27 mouse cellular contexts compared by ENCODE assay signal in genomic region chr6:49555069-49555468, GRCm38 (mm10).
DNase-seq lines count a peak whose midpoint lies in the region; ATAC-seq lines count a peak whose summit lies in the region.
"Had no signal": no experiment of that assay in that cellular context is flagged by ENCODE, and none has a peak within 500 bp of the region (broad histone marks: within the 10 kb centered on the region; RNA-seq: fewer than 3 reads in every experiment).

No protein-coding gene starts in this region.

- no peaks in the 10 kb centered on the region for H3K9me3 ChIP-seq in embryonic facial prominence, embryonic 14.5 days (ENCODE audit: control insufficient read depth, low read length)
- H3K9me3 ChIP-seq in embryonic facial prominence, embryonic 10.5 days, result no peaks in the 10 kb centered on the region
- H3K9me3 ChIP-seq in neural tube, embryonic 13.5 days, result no peaks in the 10 kb centered on the region
- H3K9me3 ChIP-seq in embryonic facial prominence, embryonic 15.5 days (replicated peaks), result no peaks in the 10 kb centered on the region
- H3K9me3 ChIP-seq in neural tube, embryonic 15.5 days (replicated peaks), result no peaks in the 10 kb centered on the region
- no peaks in the 10 kb centered on the region for H3K9me3 ChIP-seq in hindbrain, embryonic 13.5 days
- H3K9me3 ChIP-seq: embryonic facial prominence, embryonic 13.5 days; forebrain, embryonic 10.5 days; forebrain, embryonic 12.5 days; G1E had no signal

- H3K4me2 ChIP-seq in embryonic facial prominence, embryonic 14.5 days (ENCODE audit: low read depth, low read length), result no peak overlapping the region
- 0 out of 2 replicates have a peak overlapping the region, but pooled peaks have one; percentile 14 for H3K4me2 ChIP-seq in neural tube, embryonic 13.5 days
- no peak overlapping the region for H3K4me2 ChIP-seq in embryonic facial prominence, embryonic 15.5 days (replicated peaks)
- H3K4me2 ChIP-seq in neural tube, embryonic 15.5 days, result peak overlapping the region; percentile 26
- no peak overlapping the region for H3K4me2 ChIP-seq in hindbrain, embryonic 13.5 days
- H3K4me2 ChIP-seq: embryonic facial prominence, embryonic 13.5 days; forebrain, embryonic 12.5 days had no signal

- H3K4me3 ChIP-seq in embryonic facial prominence, embryonic 14.5 days (ENCODE audit: low read depth, low read length), result no peak overlapping the region
- H3K4me3 ChIP-seq in embryonic facial prominence, embryonic 10.5 days, result no peak overlapping the region
- H3K4me3 ChIP-seq in neural tube, embryonic 13.5 days, result no peak overlapping the region
- H3K4me3 ChIP-seq in embryonic facial prominence, embryonic 15.5 days (replicated peaks), result no peak overlapping the region
- no peak overlapping the region for H3K4me3 ChIP-seq in neural tube, embryonic 15.5 days (replicated peaks)
- H3K4me3 ChIP-seq in hindbrain, embryonic 13.5 days, result no peak overlapping the region
- H3K4me3 ChIP-seq: embryonic facial prominence, embryonic 13.5 days; erythroblast, embryonic 14.5 days; forebrain, embryonic 10.5 days; forebrain, embryonic 12.5 days had no signal

- H3K4me1 ChIP-seq in embryonic facial prominence, embryonic 14.5 days (ENCODE audit: control insufficient read depth, insufficient read depth, low read length), result no peaks in the 10 kb centered on the region
- H3K4me1 ChIP-seq in embryonic facial prominence, embryonic 10.5 days, result no peaks in the 10 kb centered on the region
- 0 out of 2 replicates have a peak, but pooled peaks cover 3% of the 10 kb centered on the region for H3K4me1 ChIP-seq in neural tube, embryonic 13.5 days (replicated peaks)
- H3K4me1 ChIP-seq in embryonic facial prominence, embryonic 15.5 days, result no peaks in the 10 kb centered on the region
- H3K4me1 ChIP-seq in neural tube, embryonic 15.5 days, result 0 out of 2 replicates have a peak, but pooled peaks cover 3% of the 10 kb centered on the region
- no peaks in the 10 kb centered on the region for H3K4me1 ChIP-seq in hindbrain, embryonic 13.5 days (replicated peaks)
- H3K4me1 ChIP-seq: embryonic facial prominence, embryonic 13.5 days; forebrain, embryonic 10.5 days; forebrain, embryonic 12.5 days had no signal

- no peak overlapping the region for H3K9ac ChIP-seq in embryonic facial prominence, embryonic 14.5 days (ENCODE audit: low read depth, low read length)
- no peak overlapping the region for H3K9ac ChIP-seq in neural tube, embryonic 13.5 days
- H3K9ac ChIP-seq in embryonic facial prominence, embryonic 15.5 days, result no peak overlapping the region
- H3K9ac ChIP-seq in neural tube, embryonic 15.5 days (replicated peaks), result no peak overlapping the region
- H3K9ac ChIP-seq in hindbrain, embryonic 13.5 days, result no peak overlapping the region
- H3K9ac ChIP-seq: embryonic facial prominence, embryonic 13.5 days; forebrain, embryonic 12.5 days; forebrain, postnatal 0 days had no signal

- ATAC-seq in embryonic facial prominence, embryonic 14.5 days (ENCODE audit: low read depth), result peak; percentile 57; the same call in 1 of the 2 replicates
- ATAC-seq in neural tube, embryonic 13.5 days (ENCODE audit: low read depth), result 0 out of 2 replicates have a peak, but pooled peaks have one; percentile 43
- peak; percentile 39; the same call in 1 of the 2 replicates for ATAC-seq in embryonic facial prominence, embryonic 15.5 days (ENCODE audit: insufficient number of reproducible peaks, low FRiP score, low TSS enrichment, low read depth)
- no peak for ATAC-seq in neural tube, embryonic 15.5 days (ENCODE audit: low FRiP score)
- ATAC-seq in hindbrain, embryonic 13.5 days (ENCODE audit: low FRiP score), result no peak
- ATAC-seq: activated CD4-positive, CD25-positive, alpha-beta regulatory T cell, adult 4 months; CD4-positive, CD25-positive, alpha-beta regulatory T cell, adult 4 months; forebrain, embryonic 14.5 days; forebrain, postnatal 0 days; Patski had no signal

- DNase-seq in embryonic facial prominence, embryonic 14.5 days (ENCODE audit: low spot score), result peak; percentile 14
- no peak for DNase-seq in embryonic facial prominence, embryonic 10.5 days (ENCODE audit: low spot score)
- no peak for DNase-seq in neural tube, embryonic 10.5 days (ENCODE audit: extremely low spot score, low spot score)
- DNase-seq: adrenal gland, adult 8-10 months; adrenal gland, postnatal 14 days; adrenal gland, postnatal 36 days; B cell, adult 2 months; cerebellum, adult 11-12 months; cerebellum, adult 2 months; cerebellum, adult 9-10 months; cerebellum, postnatal 10 days; cerebellum, postnatal 25 days; forebrain, postnatal 0 days had no signal

- 54% methylated on average over 10 of the region's 10 CpGs for WGBS in embryonic facial prominence, embryonic 14.5 days
- WGBS in embryonic facial prominence, embryonic 10.5 days, result 83% methylated on average over 10 of the region's 10 CpGs
- WGBS in neural tube, embryonic 13.5 days, result 57% methylated on average over 10 of the region's 10 CpGs
- 51% methylated on average over 10 of the region's 10 CpGs for WGBS in embryonic facial prominence, embryonic 15.5 days
- WGBS in neural tube, embryonic 15.5 days, result 42% methylated on average over 10 of the region's 10 CpGs
- 61% methylated on average over 10 of the region's 10 CpGs for WGBS in hindbrain, embryonic 13.5 days

- no peaks in the 10 kb centered on the region for H3K27me3 ChIP-seq in embryonic facial prominence, embryonic 14.5 days (replicated peaks; ENCODE audit: control insufficient read depth, insufficient read depth, low read length)
- H3K27me3 ChIP-seq in embryonic facial prominence, embryonic 10.5 days (replicated peaks; ENCODE audit: low read depth, poor library complexity, severe bottlenecking), result no peaks in the 10 kb centered on the region
- no peaks in the 10 kb centered on the region for H3K27me3 ChIP-seq in neural tube, embryonic 13.5 days
- H3K27me3 ChIP-seq in embryonic facial prominence, embryonic 15.5 days, result no peaks in the 10 kb centered on the region
- H3K27me3 ChIP-seq in neural tube, embryonic 15.5 days (replicated peaks), result no peaks in the 10 kb centered on the region
- H3K27me3 ChIP-seq in hindbrain, embryonic 13.5 days, result no peaks in the 10 kb centered on the region
- H3K27me3 ChIP-seq: CH12.LX; embryonic facial prominence, embryonic 13.5 days; forebrain, embryonic 12.5 days; Patski had no signal

- H3K27ac ChIP-seq in embryonic facial prominence, embryonic 14.5 days (replicated peaks; ENCODE audit: low read depth, low read length), result no peak overlapping the region
- H3K27ac ChIP-seq in embryonic facial prominence, embryonic 10.5 days (replicated peaks), result no peak overlapping the region
- H3K27ac ChIP-seq in neural tube, embryonic 13.5 days (replicated peaks), result no peak overlapping the region
- no peak overlapping the region for H3K27ac ChIP-seq in embryonic facial prominence, embryonic 15.5 days (replicated peaks)
- no peak overlapping the region for H3K27ac ChIP-seq in neural tube, embryonic 15.5 days (replicated peaks)
- H3K27ac ChIP-seq in hindbrain, embryonic 13.5 days, result no peak overlapping the region
- H3K27ac ChIP-seq: embryonic facial prominence, embryonic 13.5 days; forebrain, embryonic 10.5 days; forebrain, embryonic 12.5 days had no signal

- no peaks in the 10 kb centered on the region for H3K36me3 ChIP-seq in embryonic facial prominence, embryonic 14.5 days (ENCODE audit: control insufficient read depth, insufficient read depth, low read length)
- no peaks in the 10 kb centered on the region for H3K36me3 ChIP-seq in embryonic facial prominence, embryonic 10.5 days (replicated peaks)
- no peaks in the 10 kb centered on the region for H3K36me3 ChIP-seq in neural tube, embryonic 13.5 days
- H3K36me3 ChIP-seq in embryonic facial prominence, embryonic 15.5 days, result no peaks in the 10 kb centered on the region
- H3K36me3 ChIP-seq in neural tube, embryonic 15.5 days, result no peaks in the 10 kb centered on the region
- H3K36me3 ChIP-seq in hindbrain, embryonic 13.5 days, result no peaks in the 10 kb centered on the region
- H3K36me3 ChIP-seq: embryonic facial prominence, embryonic 13.5 days; forebrain, embryonic 10.5 days; forebrain, embryonic 12.5 days; G1E had no signal

Comparison
In these comparisons a context has a peak if more than half of its experiments do, and no peak if none do; other contexts are left out.
1. ATAC-seq: peak in embryonic facial prominence, embryonic 14.5 days (single experiment), neural tube, embryonic 13.5 days (single experiment) and embryonic facial prominence, embryonic 15.5 days (single experiment); none in neural tube, embryonic 15.5 days (single experiment) and hindbrain, embryonic 13.5 days (single experiment).
2. H3K4me2 ChIP-seq: peak in neural tube, embryonic 13.5 days (single experiment) and neural tube, embryonic 15.5 days (single experiment); none in embryonic facial prominence, embryonic 14.5 days (single experiment), embryonic facial prominence, embryonic 15.5 days (single experiment) and hindbrain, embryonic 13.5 days (single experiment).